Mouse (Mus musculus) inflammation-experienced regulatory T-cells, adult 16 weeks (primary cell): ENCODE measurements around the gene Gm44965. TPM values are rescaled to one million over a fixed set of nuclear protein-coding genes. Genes with fewer than 3 reads are reported as not detected.

Source experiments
- polyA plus RNA-seq: library from polyadenylated mRNA; unstranded; fragments of 100-300 nt; shearing (Covaris generic); gene quantifications from one replicate; pipeline ENCODE4 v1.2.1, GENCODE M21; 2017

Gm44965 gene
- polyA plus RNA-seq: not detected

GRCm38 (mm10) chr6:48593158-48594042 is at the start of gene Gm44965, which contains the start of gene Repin1:
Gene Gm44965, plus strand, starts transcription at chr6:48593941.
Gene Repin1, plus strand, starts transcription at chr6:48593883.

GRCm38 (mm10) chr6:48554280-48555103 is 39.2 kb upstream of the Gm44965 start, which contains the start of gene Lrrc61:
Gene Lrrc61, plus strand, starts transcription at chr6:48554796.

GRCm38 (mm10) chr6:48572572-48573061 is 21.1 kb upstream of the Gm44965 start, which contains the start of gene Rarres2:
Gene Rarres2, minus strand, starts transcription at chr6:48572789.

GRCm38 (mm10) chr6:48589194-48589750 is 4.5 kb upstream of the Gm44965 start, which contains the start of gene Gm45021:
Gene Gm45021, plus strand, starts transcription at chr6:48589610.

GRCm38 (mm10) chr6:48601271-48602079 is 7.7 kb downstream of the Gm44965 start, which contains the start of gene Zfp775:
Gene Zfp775, plus strand, starts transcription at chr6:48602063.

DNA sequence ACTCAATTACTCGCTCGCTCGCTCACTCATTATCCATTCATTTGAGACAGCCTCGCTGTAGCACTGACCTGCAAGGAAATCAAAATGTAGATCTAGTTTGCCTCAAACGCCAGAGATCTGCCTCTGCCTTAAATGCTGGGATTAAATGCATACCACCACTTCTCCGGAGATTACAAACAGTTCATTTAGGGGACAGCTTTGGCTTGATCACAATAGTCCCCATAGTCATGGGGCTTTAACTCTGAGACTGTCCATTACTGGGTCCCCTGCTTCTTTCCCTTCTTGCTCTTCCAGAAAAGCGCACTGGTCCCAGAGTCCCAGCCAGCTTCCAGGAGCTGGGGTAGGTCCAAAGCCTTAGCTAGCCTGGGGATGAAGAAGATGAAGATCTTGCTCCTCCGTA is 32.7 kb downstream of the Gm44965 start, which contains the start of gene AI854703:
TSS of gene AI854703 (plus strand) at position 301 of the 400 bp plus-strand sequence.

DNA sequence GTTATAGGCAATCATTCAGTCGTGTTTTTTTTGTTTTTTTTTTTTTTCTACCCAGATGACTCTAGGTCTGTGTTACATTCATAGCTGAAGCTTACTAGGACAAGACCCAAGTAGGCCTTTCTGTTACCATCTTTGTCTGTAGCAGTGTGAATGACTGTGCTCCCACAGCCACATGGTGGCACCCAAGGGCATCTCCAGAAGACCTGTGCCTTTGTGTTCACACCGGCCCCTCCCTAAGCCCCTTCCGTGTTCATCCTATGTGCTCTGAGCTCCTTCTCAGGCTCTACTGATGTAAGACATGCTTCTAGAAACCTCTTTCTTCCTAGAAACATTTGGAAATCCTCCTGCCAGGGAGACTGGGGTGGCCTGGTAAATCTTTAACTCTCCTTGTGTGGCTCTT is 53.3 kb downstream of the Gm44965 start, which contains the start of gene Gimap8:
TSS of gene Gimap8 (plus strand) at position 240 of the 400 bp plus-strand sequence.

Other genes with a start within 250 kb of the Gm44965 start
- 40.6 TPM for gene Krba1, start 198.4 kb upstream of the Gm44965 start, polyA plus RNA-seq
- 17.7 TPM for gene Zfp467, start 148.1 kb upstream of the Gm44965 start, polyA plus RNA-seq
- gene Sspo, start 145.7 kb upstream of the Gm44965 start, polyA plus RNA-seq: 0.18 TPM
- 0.60 TPM for gene Atp6v0e2, start 56.3 kb upstream of the Gm44965 start, polyA plus RNA-seq
- 58.6 TPM for gene Lrrc61, start 39.1 kb upstream of the Gm44965 start, polyA plus RNA-seq
- gene Rarres2, start 21.2 kb upstream of the Gm44965 start, polyA plus RNA-seq: 0.32 TPM
- not detected for gene Gm45021, start 4.3 kb upstream of the Gm44965 start, polyA plus RNA-seq
- 8.3 TPM for gene Repin1, start 58 bp upstream of the Gm44965 start, polyA plus RNA-seq
- gene Zfp775, start 8.1 kb downstream of the Gm44965 start, polyA plus RNA-seq: 4.0 TPM
- gene AI854703, start 32.8 kb downstream of the Gm44965 start, polyA plus RNA-seq: 4.7 TPM
- gene Gimap8, start 53.3 kb downstream of the Gm44965 start, polyA plus RNA-seq: 221 TPM
- 328 TPM for gene Gimap9, start 82.2 kb downstream of the Gm44965 start, polyA plus RNA-seq
- gene Gimap4, start 90.6 kb downstream of the Gm44965 start, polyA plus RNA-seq: 1,649 TPM
- gene Gimap6, start 114.3 kb downstream of the Gm44965 start, polyA plus RNA-seq: 1,052 TPM
- 35.7 TPM for gene Gm28053, start 124.7 kb downstream of the Gm44965 start, polyA plus RNA-seq
- gene Gimap7, start 124.7 kb downstream of the Gm44965 start, polyA plus RNA-seq: 547 TPM
- 363 TPM for gene Gimap1, start 145.1 kb downstream of the Gm44965 start, polyA plus RNA-seq
- 234 TPM for gene Gimap5, start 152.3 kb downstream of the Gm44965 start, polyA plus RNA-seq
- gene Gimap3, start 176.9 kb downstream of the Gm44965 start, polyA plus RNA-seq: 2,400 TPM
- gene Tmem176a, start 247.0 kb downstream of the Gm44965 start, polyA plus RNA-seq: 10.3 TPM
- gene Tmem176b, start 247.6 kb downstream of the Gm44965 start, polyA plus RNA-seq: 15.7 TPM